Mouse (Mus musculus): ENCODE measurements around the gene Fcamr. TPM values are rescaled to one million over a fixed set of nuclear protein-coding genes. Genes with fewer than 3 reads are reported as not detected.

Gene Fcamr
- polyA plus RNA-seq, 1 experiment, result not detected

DNA sequence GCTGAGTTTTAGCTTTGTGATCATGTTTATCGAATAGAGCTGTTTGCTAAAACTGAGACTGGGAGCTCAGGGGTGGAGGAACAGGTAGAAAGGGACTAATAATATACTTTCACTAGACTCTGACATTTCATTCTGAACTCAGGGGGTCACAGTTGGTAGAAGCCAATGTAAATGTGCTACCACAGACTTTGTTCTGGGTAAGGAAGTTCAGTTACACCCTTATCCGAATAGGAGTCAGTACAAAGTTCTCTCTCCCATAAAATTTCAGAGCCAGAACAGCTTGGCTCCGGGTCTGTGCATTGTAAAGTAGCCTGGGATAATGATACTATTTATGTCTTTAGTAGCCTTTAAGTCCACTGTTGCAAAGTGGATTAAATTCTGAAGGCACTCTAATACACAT is 2.2 kb upstream of the Fcamr start:
- no peak for TF ChIP-seq POLR2A (IDR thresholded peaks at IDR 0.05; ENCODE audit: low read depth, low read length)
- Histone ChIP-seq H3K4me1 (ENCODE audit: control insufficient read depth, insufficient read depth, low read length) (no peaks in the 10 kb centered on the region), H3K27ac (ENCODE audit: insufficient read depth, low read length) (no peak overlapping the region), H3K4me3 (ENCODE audit: insufficient read depth, low read length) (no peak overlapping the region)

DNA sequence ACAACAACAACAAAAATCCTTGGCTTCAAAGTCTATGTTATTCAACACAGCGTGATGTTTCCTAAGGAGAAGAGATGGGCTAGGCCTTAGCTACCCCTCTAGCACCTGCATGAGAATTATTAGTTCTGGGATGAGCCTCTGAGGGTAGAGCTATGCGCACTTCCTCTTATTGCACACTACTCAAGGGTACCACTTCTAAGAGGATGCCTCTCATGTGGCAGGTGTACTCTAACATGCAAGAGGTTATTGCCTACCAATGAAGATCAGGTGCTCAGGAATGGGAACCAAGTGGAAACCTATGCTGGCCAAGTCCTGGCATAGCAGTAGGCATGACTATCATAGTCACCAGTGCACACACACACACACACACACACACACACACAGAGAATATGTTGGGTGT is 1.3 kb upstream of the Fcamr start:
- Histone ChIP-seq H3K4me1 (ENCODE audit: control insufficient read depth, insufficient read depth, low read length) (no peaks in the 10 kb centered on the region), H3K27ac (ENCODE audit: insufficient read depth, low read length) (no peak overlapping the region)
- no peak for TF ChIP-seq POLR2A (IDR thresholded peaks at IDR 0.05; ENCODE audit: low read depth, low read length)

DNA sequence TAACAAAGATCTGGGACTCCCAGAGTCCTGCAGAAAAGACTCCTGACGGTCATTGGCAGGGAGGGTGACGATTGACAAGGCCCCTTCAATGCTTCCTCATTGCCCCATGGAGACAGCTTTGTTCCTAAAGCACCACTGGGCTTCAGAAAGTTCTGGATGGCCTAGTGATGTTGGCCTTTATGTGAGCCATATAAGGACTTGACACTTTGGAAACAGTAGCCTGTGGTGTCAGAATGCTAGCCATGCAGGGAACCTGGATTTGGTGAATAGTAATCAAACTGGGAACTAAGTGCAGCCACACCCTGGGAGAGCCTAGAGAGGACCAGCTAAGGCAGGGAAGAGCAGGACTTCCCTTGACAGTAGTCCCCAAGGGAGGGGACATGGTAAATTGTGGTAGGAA is 809 bp downstream of the Fcamr start:
- TF ChIP-seq CTCF (IDR thresholded peaks at IDR 0.05; ENCODE audit: borderline replicate concordance, insufficient read depth, low read length), result no peak
- TF ChIP-seq POLR2A (IDR thresholded peaks at IDR 0.05; ENCODE audit: low read depth, low read length), result no peak
- Histone ChIP-seq H3K4me3 (ENCODE audit: insufficient read depth, low read length) (no peak overlapping the region), H3K27ac (ENCODE audit: insufficient read depth, low read length) (no peak overlapping the region), H3K4me1 (ENCODE audit: control insufficient read depth, insufficient read depth, low read length) (no peaks in the 10 kb centered on the region)

More for the DNA sequence above, 1.3 kb upstream of the Fcamr start:
- no peak overlapping the region for H3K4me3 ChIP-seq (ENCODE audit: insufficient read depth, low read length)

DNA sequence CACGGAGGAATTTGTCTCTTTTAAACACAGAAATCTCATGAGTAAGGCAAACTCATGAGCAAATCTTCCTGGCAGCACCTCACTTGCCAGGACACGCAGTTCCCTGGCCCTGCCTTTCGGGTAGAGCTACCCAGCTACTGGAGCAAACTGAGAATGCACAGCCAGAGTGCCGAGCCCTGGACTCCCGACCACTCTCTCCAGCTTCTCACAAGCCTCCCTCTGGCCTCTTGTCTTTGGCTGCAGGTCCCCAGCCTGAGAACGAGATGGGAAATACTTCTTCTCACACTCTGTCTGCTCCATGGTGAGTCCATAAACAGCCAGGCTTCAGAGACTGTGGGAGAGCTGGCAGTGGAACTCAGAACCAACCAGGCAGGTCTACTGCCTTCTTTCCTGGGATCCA is 2.3 kb downstream of the Fcamr start:
- H3K27ac ChIP-seq (ENCODE audit: insufficient read depth, low read length), result no peak overlapping the region
- no peaks in the 10 kb centered on the region for H3K4me1 ChIP-seq (ENCODE audit: control insufficient read depth, insufficient read depth, low read length)
- TF ChIP-seq POLR2A (IDR thresholded peaks at IDR 0.05; ENCODE audit: low read depth, low read length), result no peak
- no peak for TF ChIP-seq CTCF (IDR thresholded peaks at IDR 0.05; ENCODE audit: borderline replicate concordance, insufficient read depth, low read length)
- no peak overlapping the region for H3K4me3 ChIP-seq (ENCODE audit: insufficient read depth, low read length)

DNA sequence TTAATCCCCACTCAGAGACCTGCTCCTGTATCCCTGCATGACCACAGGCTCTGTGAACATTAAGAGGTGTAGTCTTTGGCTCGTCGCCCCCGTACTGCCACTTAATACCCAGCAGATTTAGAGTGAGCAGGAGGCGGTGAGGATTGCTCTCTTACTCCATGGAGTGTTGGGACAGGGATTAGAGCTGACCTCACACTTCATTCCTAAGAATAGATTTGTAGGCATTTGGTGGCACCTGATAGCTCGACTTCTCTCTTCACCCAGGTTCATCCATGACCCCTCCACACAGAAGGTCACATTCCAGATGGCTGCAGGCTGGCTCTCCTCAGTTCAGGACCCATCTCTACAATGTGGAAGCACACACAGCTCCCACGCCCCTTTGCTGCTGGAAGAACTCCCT is 3.6 kb downstream of the Fcamr start:
- no peaks in the 10 kb centered on the region for H3K4me1 ChIP-seq (ENCODE audit: control insufficient read depth, insufficient read depth, low read length)
- TF ChIP-seq POLR2A (IDR thresholded peaks at IDR 0.05; ENCODE audit: low read depth, low read length) (no peak), CTCF (IDR thresholded peaks at IDR 0.05; ENCODE audit: borderline replicate concordance, insufficient read depth, low read length) (no peak)
- no peak overlapping the region for H3K4me3 ChIP-seq (ENCODE audit: insufficient read depth, low read length)
- no peak overlapping the region for H3K27ac ChIP-seq (ENCODE audit: insufficient read depth, low read length)

DNA sequence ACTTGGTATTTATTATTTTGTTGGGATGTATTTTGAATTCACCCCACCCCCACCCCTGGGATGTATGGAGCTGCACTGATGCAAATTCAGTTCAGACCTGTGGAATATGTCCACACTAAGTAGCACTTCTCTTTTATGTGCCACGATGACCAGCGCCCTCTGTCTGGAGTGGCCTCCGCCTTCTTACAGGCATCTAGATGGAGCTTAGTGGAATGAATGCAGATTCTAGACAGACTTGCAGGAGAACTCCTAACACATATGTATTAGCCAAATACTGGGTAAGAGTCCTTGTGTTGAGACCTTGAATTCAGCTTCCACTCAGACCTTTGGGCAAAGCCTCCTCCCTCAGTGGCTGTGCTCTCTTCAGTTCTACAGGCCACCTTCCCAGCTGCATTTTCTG is 10.2 kb downstream of the Fcamr start:
- Histone ChIP-seq H3K4me3 (ENCODE audit: insufficient read depth, low read length) (no peak overlapping the region), H3K4me1 (ENCODE audit: control insufficient read depth, insufficient read depth, low read length) (no peaks in the 10 kb centered on the region), H3K27ac (ENCODE audit: insufficient read depth, low read length) (no peak overlapping the region)
- no peak for TF ChIP-seq POLR2A (IDR thresholded peaks at IDR 0.05; ENCODE audit: low read depth, low read length)
- TF ChIP-seq CTCF (IDR thresholded peaks at IDR 0.05; ENCODE audit: borderline replicate concordance, insufficient read depth, low read length), result no peak

DNA sequence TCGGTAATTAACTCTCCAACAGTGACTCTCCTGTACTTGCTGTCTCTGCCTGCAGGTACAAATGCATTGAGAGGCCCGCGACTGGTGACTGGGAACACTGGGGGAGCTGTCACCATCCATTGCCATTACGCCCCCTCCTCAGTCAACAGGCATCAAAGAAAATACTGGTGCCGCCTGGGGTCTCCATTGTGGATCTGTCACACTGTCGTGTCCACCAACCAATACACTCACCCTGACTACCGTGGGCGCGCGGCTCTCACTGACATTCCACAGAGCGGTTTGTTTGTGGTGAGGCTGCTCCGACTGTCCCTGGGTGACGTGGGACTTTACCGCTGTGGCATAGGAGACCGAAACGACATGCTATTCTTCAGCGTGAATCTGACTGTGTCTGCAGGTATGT is 10.6 kb downstream of the Fcamr start:
- TF ChIP-seq CTCF (IDR thresholded peaks at IDR 0.05; ENCODE audit: borderline replicate concordance, insufficient read depth, low read length) (no peak), POLR2A (IDR thresholded peaks at IDR 0.05; ENCODE audit: low read depth, low read length) (no peak)
- Histone ChIP-seq H3K4me3 (ENCODE audit: insufficient read depth, low read length) (no peak overlapping the region), H3K27ac (ENCODE audit: insufficient read depth, low read length) (no peak overlapping the region), H3K4me1 (ENCODE audit: control insufficient read depth, insufficient read depth, low read length) (no peaks in the 10 kb centered on the region)

DNA sequence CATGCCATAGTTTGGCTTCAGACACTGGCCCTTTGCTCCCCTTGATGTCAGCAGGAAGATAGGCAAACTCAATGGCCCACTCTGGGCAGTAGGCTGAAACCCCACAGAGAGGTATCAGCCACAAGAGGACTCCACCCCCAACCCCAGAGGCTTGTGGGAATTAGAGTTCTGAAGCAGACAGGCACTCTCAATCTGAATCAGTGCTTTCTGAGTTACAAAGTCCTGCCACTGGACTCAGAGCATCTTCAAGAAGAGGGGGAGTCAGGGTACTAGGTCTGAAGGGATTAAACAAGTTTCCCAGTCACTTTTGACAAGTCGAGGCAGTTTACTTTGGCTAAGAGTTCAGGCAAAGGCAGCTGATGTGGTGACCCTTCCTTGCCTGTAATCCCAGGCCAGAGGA is 19.0 kb downstream of the Fcamr start:
- TF ChIP-seq POLR2A (IDR thresholded peaks at IDR 0.05; ENCODE audit: low read depth, low read length) (no peak), CTCF (IDR thresholded peaks at IDR 0.05; ENCODE audit: borderline replicate concordance, insufficient read depth, low read length) (no peak)

DNA sequence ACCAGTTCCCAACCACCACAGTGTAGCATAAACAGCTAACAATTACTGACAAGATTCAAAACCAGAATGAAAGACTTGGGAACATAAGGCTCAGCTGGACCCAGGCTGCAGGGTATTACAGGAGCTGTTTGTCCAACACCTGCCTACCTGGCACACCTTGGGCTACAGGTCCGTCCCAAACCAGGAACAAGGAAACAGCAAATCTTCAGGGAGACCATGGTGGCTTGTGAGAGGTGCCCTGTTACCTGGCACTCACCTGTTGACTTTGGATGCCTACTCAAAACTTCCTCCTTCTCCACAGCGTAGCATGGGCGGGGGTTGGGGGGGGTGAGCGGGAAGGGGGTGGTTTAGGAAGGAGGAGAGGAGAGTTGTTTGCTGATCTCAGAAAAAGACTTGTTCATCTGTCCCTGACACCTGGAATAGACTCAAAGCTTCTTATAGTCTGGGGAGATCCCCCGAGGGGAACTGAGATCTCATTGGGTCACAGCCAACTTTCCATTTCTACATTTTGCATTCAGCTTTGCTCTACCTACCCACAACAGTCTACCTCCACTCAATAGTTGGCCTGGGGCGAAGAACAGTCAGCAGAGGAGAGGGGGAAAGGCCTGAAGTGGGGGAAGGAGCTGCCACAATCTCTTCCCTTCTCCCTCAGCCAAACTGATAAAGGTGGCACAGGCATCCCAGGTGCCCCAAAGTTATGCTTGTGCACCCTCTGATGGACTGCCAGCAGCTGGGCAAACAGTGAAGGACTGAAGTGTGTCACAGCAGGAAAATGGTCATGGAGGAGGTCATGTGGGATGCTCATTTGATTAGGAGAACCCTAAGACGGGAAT is 19.8 kb downstream of the Fcamr start:
- TF ChIP-seq POLR2A (IDR thresholded peaks at IDR 0.05; ENCODE audit: low read depth, low read length), result no peak
- no peak for TF ChIP-seq CTCF (IDR thresholded peaks at IDR 0.05; ENCODE audit: borderline replicate concordance, insufficient read depth, low read length)

More for the DNA sequence above, 19.0 kb downstream of the Fcamr start:
- Histone ChIP-seq H3K4me1 (ENCODE audit: control insufficient read depth, insufficient read depth, low read length) (no peaks in the 10 kb centered on the region), H3K4me3 (ENCODE audit: insufficient read depth, low read length) (no peak overlapping the region), H3K27ac (ENCODE audit: insufficient read depth, low read length) (no peak overlapping the region)

DNA sequence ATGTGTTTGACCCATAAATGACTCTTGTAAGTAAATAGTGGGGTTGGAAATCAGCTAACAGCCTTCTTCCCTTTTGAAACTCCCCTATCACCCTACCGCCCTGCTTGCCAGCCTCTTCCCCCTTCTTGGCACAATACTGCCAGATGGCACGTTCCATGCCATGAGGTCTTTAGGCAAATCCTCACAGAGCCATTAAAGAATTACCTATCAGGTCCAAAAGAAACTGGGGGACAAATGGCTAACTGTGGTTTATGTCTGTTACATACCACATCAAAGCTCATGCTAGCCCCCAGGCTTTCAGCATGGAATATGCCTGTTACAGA is 20.4 kb downstream of the Fcamr start:
- Histone ChIP-seq H3K4me1 (ENCODE audit: control insufficient read depth, insufficient read depth, low read length) (no peaks in the 10 kb centered on the region), H3K4me3 (ENCODE audit: insufficient read depth, low read length) (no peak overlapping the region), H3K27ac (ENCODE audit: insufficient read depth, low read length) (no peak overlapping the region)
- TF ChIP-seq CTCF (IDR thresholded peaks at IDR 0.05; ENCODE audit: borderline replicate concordance, insufficient read depth, low read length) (no peak), POLR2A (IDR thresholded peaks at IDR 0.05; ENCODE audit: low read depth, low read length) (no peak)

More for the DNA sequence above, 19.8 kb downstream of the Fcamr start:
- H3K27ac ChIP-seq (ENCODE audit: insufficient read depth, low read length), result no peak overlapping the region
- no peaks in the 10 kb centered on the region for H3K4me1 ChIP-seq (ENCODE audit: control insufficient read depth, insufficient read depth, low read length)
- H3K4me3 ChIP-seq (ENCODE audit: insufficient read depth, low read length), result no peak overlapping the region
